13 mouse cellular contexts compared by ENCODE assay signal in the genomic region with DNA sequence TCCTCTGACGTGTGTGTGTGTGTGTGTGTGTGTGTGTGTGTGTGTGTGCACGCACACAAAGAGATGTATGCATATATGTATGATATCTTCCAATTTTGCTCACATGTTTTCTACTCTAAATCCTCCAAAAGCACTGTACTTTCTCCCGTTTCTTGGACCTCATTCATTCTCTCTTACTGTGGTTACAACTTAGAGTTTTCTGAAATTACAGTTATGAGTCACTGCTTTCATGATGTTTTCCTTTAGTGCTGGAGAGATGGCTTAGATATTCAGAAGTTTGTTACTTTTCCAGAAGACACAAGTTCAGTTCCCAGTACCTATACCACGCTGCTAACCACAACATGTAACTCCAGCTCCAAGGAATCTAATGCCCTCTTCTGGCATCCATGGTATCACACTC.
"Had no signal": no experiment of that assay in that cellular context is flagged by ENCODE, and none has a peak within 500 bp of the region (broad histone marks: within the 10 kb centered on the region; RNA-seq: fewer than 3 reads in every experiment).

No protein-coding gene starts in this region.

- DNase-seq: gastrocnemius, postnatal 14 days; gastrocnemius, postnatal 36 days; heart, adult 11 months; heart, adult 2 months; heart, postnatal 14 days; heart, postnatal 36 days; kidney, adult 18-20 months; kidney, adult 8-10 months; kidney, postnatal 10 days; kidney, postnatal 25 days; kidney, postnatal 4 days; liver; liver, embryonic 13.5 days had no signal
